13 mouse cellular contexts compared by ENCODE assay signal in genomic region chr7:132658688-132659087, GRCm38 (mm10). TPM values are rescaled to one million over a fixed set of nuclear protein-coding genes. Genes with fewer than 3 reads are reported as not detected.
DNase-seq lines count a peak whose midpoint lies in the region; ATAC-seq and TF ChIP-seq lines count a peak whose summit lies in the region.
"Had no signal": no experiment of that assay in that cellular context is flagged by ENCODE, and none has a peak within 500 bp of the region (broad histone marks: within the 10 kb centered on the region; RNA-seq: fewer than 3 reads in every experiment).

No protein-coding gene starts in this region.

- H3K27me3 ChIP-seq in forebrain, embryonic 12.5 days = peaks cover 57% of the 10 kb centered on the region
- H3K27me3 ChIP-seq in forebrain, embryonic 11.5 days (ENCODE audit: control insufficient read depth, insufficient read depth, low read length) = peaks cover 10% of the 10 kb centered on the region; the same call in 1 of the 2 replicates
- no peaks in the 10 kb centered on the region for H3K27me3 ChIP-seq in liver, postnatal 0 days (ENCODE audit: insufficient read depth, low read length)
- 0 out of 2 replicates have a peak, but pooled peaks cover 8% of the 10 kb centered on the region for H3K27me3 ChIP-seq in liver, embryonic 12.5 days (replicated peaks)
- H3K27me3 ChIP-seq in intestine, embryonic 14.5 days (replicated peaks; ENCODE audit: control insufficient read depth, insufficient read depth, low read length) = no peaks in the 10 kb centered on the region
- no peaks in the 10 kb centered on the region for H3K27me3 ChIP-seq in limb, embryonic 13.5 days
- peaks cover 12% of the 10 kb centered on the region; the same call in 1 of the 2 replicates for H3K27me3 ChIP-seq in hindbrain, embryonic 13.5 days

- 0 out of 2 replicates have a peak overlapping the region, but pooled peaks have one; percentile 53 for H3K27ac ChIP-seq in forebrain, embryonic 12.5 days
- H3K27ac ChIP-seq in forebrain, embryonic 11.5 days (ENCODE audit: low read depth, low read length) = no peak overlapping the region
- H3K27ac ChIP-seq in liver, postnatal 0 days (ENCODE audit: low read depth) = peak overlapping the region; percentile 39; the same call in 1 of the 2 replicates
- no peak overlapping the region for H3K27ac ChIP-seq in liver, embryonic 12.5 days
- peak overlapping the region; percentile 78 for H3K27ac ChIP-seq in intestine, embryonic 14.5 days (ENCODE audit: low read depth)
- H3K27ac ChIP-seq in limb, embryonic 13.5 days = peak overlapping the region; percentile 39; the same call in 1 of the 2 replicates
- H3K27ac ChIP-seq in hindbrain, embryonic 13.5 days = no peak overlapping the region
- H3K27ac ChIP-seq: liver, embryonic 14.5 days had no signal

- no peak for DNase-seq in forebrain, embryonic 11.5 days (ENCODE audit: low spot score)
- no peak for DNase-seq in liver, postnatal 0 days
- no peak for DNase-seq in intestine, embryonic 14.5 days (ENCODE audit: low spot score)
- DNase-seq: right cerebral cortex, adult 18-20 months; thymus, adult 18-20 months had no signal

- no peak overlapping the region for H3K4me3 ChIP-seq in forebrain, embryonic 12.5 days (replicated peaks)
- H3K4me3 ChIP-seq in forebrain, embryonic 11.5 days (ENCODE audit: low read depth, low read length) = no peak overlapping the region
- no peak overlapping the region for H3K4me3 ChIP-seq in liver, postnatal 0 days (ENCODE audit: low read depth, low read length)
- H3K4me3 ChIP-seq in liver, embryonic 12.5 days = no peak overlapping the region
- no peak overlapping the region for H3K4me3 ChIP-seq in intestine, embryonic 14.5 days (ENCODE audit: low read depth, low read length)
- no peak overlapping the region for H3K4me3 ChIP-seq in limb, embryonic 13.5 days
- H3K4me3 ChIP-seq in hindbrain, embryonic 13.5 days = no peak overlapping the region

- peaks cover 52% of the 10 kb centered on the region for H3K4me1 ChIP-seq in forebrain, embryonic 12.5 days
- H3K4me1 ChIP-seq in forebrain, embryonic 11.5 days (replicated peaks; ENCODE audit: control insufficient read depth, insufficient read depth, low read length) = peaks cover 21% of the 10 kb centered on the region
- H3K4me1 ChIP-seq in liver, postnatal 0 days (ENCODE audit: insufficient read depth) = peaks cover 20% of the 10 kb centered on the region
- peaks cover 24% of the 10 kb centered on the region for H3K4me1 ChIP-seq in liver, embryonic 12.5 days
- H3K4me1 ChIP-seq in intestine, embryonic 14.5 days (replicated peaks; ENCODE audit: control insufficient read depth, insufficient read depth, low read length) = peaks cover 50% of the 10 kb centered on the region
- H3K4me1 ChIP-seq in limb, embryonic 13.5 days = peaks cover 47% of the 10 kb centered on the region
- peaks cover 25% of the 10 kb centered on the region for H3K4me1 ChIP-seq in hindbrain, embryonic 13.5 days (replicated peaks)

- no peak overlapping the region for H3K4me2 ChIP-seq in forebrain, embryonic 12.5 days
- no peak overlapping the region for H3K4me2 ChIP-seq in forebrain, embryonic 11.5 days (ENCODE audit: low read depth, low read length, severe bottlenecking)
- H3K4me2 ChIP-seq in liver, postnatal 0 days (ENCODE audit: low read depth, low read length) = no peak overlapping the region
- H3K4me2 ChIP-seq in liver, embryonic 12.5 days = no peak overlapping the region
- H3K4me2 ChIP-seq in intestine, embryonic 14.5 days (ENCODE audit: low read length) = peak overlapping the region; percentile 31
- peak overlapping the region; percentile 36; the same call in 1 of the 2 replicates for H3K4me2 ChIP-seq in limb, embryonic 13.5 days (replicated peaks)
- H3K4me2 ChIP-seq in hindbrain, embryonic 13.5 days = no peak overlapping the region

- WGBS in forebrain, embryonic 12.5 days = 76% methylated on average over 5 of the region's 5 CpGs
- 88% methylated on average over 5 of the region's 5 CpGs for WGBS in forebrain, embryonic 11.5 days
- WGBS in liver, postnatal 0 days (ENCODE audit: insufficient replicate concordance) = 73% methylated on average over 5 of the region's 5 CpGs
- WGBS in liver, embryonic 12.5 days (ENCODE audit: insufficient replicate concordance) = 79% methylated on average over 5 of the region's 5 CpGs
- WGBS in intestine, embryonic 14.5 days = 79% methylated on average over 5 of the region's 5 CpGs
- 82% methylated on average over 5 of the region's 5 CpGs for whole genome bisulfite sequencing in limb, embryonic 13.5 days
- WGBS in hindbrain, embryonic 13.5 days = 92% methylated on average over 5 of the region's 5 CpGs

- no peak for ATAC-seq in forebrain, embryonic 12.5 days (ENCODE audit: low FRiP score)
- no peak for ATAC-seq in forebrain, embryonic 11.5 days (replicated peaks; ENCODE audit: low FRiP score)
- ATAC-seq in liver, postnatal 0 days = no peak
- ATAC-seq in liver, embryonic 12.5 days = no peak
- ATAC-seq in intestine, embryonic 14.5 days (replicated peaks; ENCODE audit: low FRiP score, low TSS enrichment, low read depth) = no peak
- ATAC-seq in limb, embryonic 13.5 days (ENCODE audit: low FRiP score, low read depth) = no peak
- no peak for ATAC-seq in megakaryocyte-erythroid progenitor cell, adult 5-6 weeks (replicated peaks; ENCODE audit: low FRiP score, low TSS enrichment, poor library complexity, severe bottlenecking)
- ATAC-seq in hindbrain, embryonic 13.5 days (ENCODE audit: low FRiP score) = no peak

- TF ChIP-seq EP300 in liver, postnatal 0 days (IDR thresholded peaks at IDR 0.05; ENCODE audit: low read depth) = no peak

- H3K9ac ChIP-seq in forebrain, embryonic 12.5 days = no peak overlapping the region
- no peak overlapping the region; the same call in 1 of the 2 replicates for H3K9ac ChIP-seq in forebrain, embryonic 11.5 days (ENCODE audit: low read length)
- no peak overlapping the region for H3K9ac ChIP-seq in liver, postnatal 0 days (replicated peaks)
- H3K9ac ChIP-seq in liver, embryonic 12.5 days = no peak overlapping the region
- H3K9ac ChIP-seq in intestine, embryonic 14.5 days (ENCODE audit: low read length) = no peak overlapping the region
- H3K9ac ChIP-seq in limb, embryonic 13.5 days = no peak overlapping the region
- H3K9ac ChIP-seq in hindbrain, embryonic 13.5 days = no peak overlapping the region
- H3K9ac ChIP-seq: liver, embryonic 14.5 days had no signal

- no peak for TF ChIP-seq CTCF in liver, postnatal 0 days (IDR thresholded peaks at IDR 0.05; ENCODE audit: low read depth)

- H3K9me3 ChIP-seq in forebrain, embryonic 12.5 days = no peaks in the 10 kb centered on the region
- H3K9me3 ChIP-seq in forebrain, embryonic 11.5 days (ENCODE audit: control insufficient read depth, low read length) = no peaks in the 10 kb centered on the region
- H3K9me3 ChIP-seq in liver, postnatal 0 days (ENCODE audit: low read length) = no peaks in the 10 kb centered on the region
- H3K9me3 ChIP-seq in liver, embryonic 12.5 days (replicated peaks) = no peaks in the 10 kb centered on the region
- H3K9me3 ChIP-seq in intestine, embryonic 14.5 days (ENCODE audit: control insufficient read depth, low read length) = no peaks in the 10 kb centered on the region
- H3K9me3 ChIP-seq in limb, embryonic 13.5 days = no peaks in the 10 kb centered on the region
- no peaks in the 10 kb centered on the region for H3K9me3 ChIP-seq in hindbrain, embryonic 13.5 days

- H3K36me3 ChIP-seq in forebrain, embryonic 12.5 days (replicated peaks) = no peaks in the 10 kb centered on the region
- H3K36me3 ChIP-seq in forebrain, embryonic 11.5 days (ENCODE audit: control insufficient read depth, insufficient read depth, low read length) = no peaks in the 10 kb centered on the region
- H3K36me3 ChIP-seq in liver, postnatal 0 days (replicated peaks; ENCODE audit: insufficient read depth, low read length) = no peaks in the 10 kb centered on the region
- no peaks in the 10 kb centered on the region for H3K36me3 ChIP-seq in liver, embryonic 12.5 days
- H3K36me3 ChIP-seq in intestine, embryonic 14.5 days (ENCODE audit: control insufficient read depth, insufficient read depth, low read length) = no peaks in the 10 kb centered on the region
- no peaks in the 10 kb centered on the region for H3K36me3 ChIP-seq in limb, embryonic 13.5 days
- no peaks in the 10 kb centered on the region for H3K36me3 ChIP-seq in hindbrain, embryonic 13.5 days

RNA-seq across cellular contexts. Expression of gene Lhpp, which starts 48.2 kb away (rescaled TPM):
- 10.9 and 12.1 TPM in 2 replicates for polyA plus RNA-seq in forebrain, embryonic 12.5 days (2016; fragmentation: Nextera tagmentation; extraction: Ambion mirVana)
- 12.7 and 15.1 TPM in 2 replicates for polyA plus RNA-seq in forebrain, embryonic 11.5 days (2014; fragmentation: Nextera tagmentation; extraction: Ambion mirVana)
- polyA plus RNA-seq in liver, postnatal 0 days (2015; fragmentation: Nextera tagmentation; extraction: Ambion mirVana) = 9.0 and 10.4 TPM in 2 replicates
- 8.9 and 9.2 TPM in 2 replicates for polyA plus RNA-seq in liver, embryonic 12.5 days (2016; fragmentation: Nextera tagmentation; extraction: Ambion mirVana)
- polyA plus RNA-seq in intestine, embryonic 14.5 days (2014; fragmentation: Nextera tagmentation; extraction: Ambion mirVana) = 39.8 and 42.3 TPM in 2 replicates
- polyA plus RNA-seq in limb, embryonic 13.5 days (2015; fragmentation: Nextera tagmentation; extraction: Ambion mirVana) = 21.7 and 22.6 TPM in 2 replicates
- 15.0 and 18.9 TPM in 2 replicates for total RNA-seq in megakaryocyte-erythroid progenitor cell, adult 5-6 weeks (2014; fragmentation: Nextera tagmentation)
- 12.3 and 19.4 TPM in 2 replicates for total RNA-seq in megakaryocyte-erythroid progenitor cell, adult 5-6 weeks (2017)
- 30.7 and 30.9 TPM in 2 replicates for polyA plus RNA-seq in hindbrain, embryonic 13.5 days (2015; fragmentation: Nextera tagmentation; extraction: Ambion mirVana)

RNA-seq across cellular contexts. Expression of gene Nkx1-2, which starts 59.3 kb away (rescaled TPM):
- 0.21 and 0.72 TPM in 2 replicates for polyA plus RNA-seq in forebrain, embryonic 12.5 days (2016; fragmentation: Nextera tagmentation; extraction: Ambion mirVana)
- polyA plus RNA-seq in forebrain, embryonic 11.5 days (2014; fragmentation: Nextera tagmentation; extraction: Ambion mirVana) = 0.36 TPM in 1 of 2 replicates, not detected in the other
- not detected in 2 replicates for polyA plus RNA-seq in liver, postnatal 0 days (2015; fragmentation: Nextera tagmentation; extraction: Ambion mirVana)
- polyA plus RNA-seq in liver, embryonic 12.5 days (2016; fragmentation: Nextera tagmentation; extraction: Ambion mirVana) = not detected in 2 replicates
- polyA plus RNA-seq in intestine, embryonic 14.5 days (2014; fragmentation: Nextera tagmentation; extraction: Ambion mirVana) = 0.26 and 0.48 TPM in 2 replicates
- polyA plus RNA-seq in limb, embryonic 13.5 days (2015; fragmentation: Nextera tagmentation; extraction: Ambion mirVana) = 0.08 and 0.10 TPM in 2 replicates
- not detected in 2 replicates for total RNA-seq in megakaryocyte-erythroid progenitor cell, adult 5-6 weeks (2014; fragmentation: Nextera tagmentation)
- 0.38 TPM in 1 of 2 replicates, not detected in the other for total RNA-seq in megakaryocyte-erythroid progenitor cell, adult 5-6 weeks (2017)
- 0.62 and 0.80 TPM in 2 replicates for polyA plus RNA-seq in hindbrain, embryonic 13.5 days (2015; fragmentation: Nextera tagmentation; extraction: Ambion mirVana)
- total RNA-seq: gastrocnemius, postnatal 14 days; layer of hippocampus, adult 18-20 months had no signal

Comparison
In these comparisons a context has a peak if more than half of its experiments do, and no peak if none do; other contexts are left out.
1. H3K27ac ChIP-seq: peak in forebrain, embryonic 12.5 days (single experiment), liver, postnatal 0 days (single experiment), intestine, embryonic 14.5 days (single experiment) and limb, embryonic 13.5 days (single experiment); none in forebrain, embryonic 11.5 days (single experiment), liver, embryonic 12.5 days (single experiment) and hindbrain, embryonic 13.5 days (single experiment).
2. H3K4me2 ChIP-seq: peak in intestine, embryonic 14.5 days (single experiment) and limb, embryonic 13.5 days (single experiment); none in forebrain, embryonic 12.5 days (single experiment), forebrain, embryonic 11.5 days (single experiment), liver, postnatal 0 days (single experiment), liver, embryonic 12.5 days (single experiment) and hindbrain, embryonic 13.5 days (single experiment).